ENCODE assay signal across 11 mouse cellular contexts in the genomic region with DNA sequence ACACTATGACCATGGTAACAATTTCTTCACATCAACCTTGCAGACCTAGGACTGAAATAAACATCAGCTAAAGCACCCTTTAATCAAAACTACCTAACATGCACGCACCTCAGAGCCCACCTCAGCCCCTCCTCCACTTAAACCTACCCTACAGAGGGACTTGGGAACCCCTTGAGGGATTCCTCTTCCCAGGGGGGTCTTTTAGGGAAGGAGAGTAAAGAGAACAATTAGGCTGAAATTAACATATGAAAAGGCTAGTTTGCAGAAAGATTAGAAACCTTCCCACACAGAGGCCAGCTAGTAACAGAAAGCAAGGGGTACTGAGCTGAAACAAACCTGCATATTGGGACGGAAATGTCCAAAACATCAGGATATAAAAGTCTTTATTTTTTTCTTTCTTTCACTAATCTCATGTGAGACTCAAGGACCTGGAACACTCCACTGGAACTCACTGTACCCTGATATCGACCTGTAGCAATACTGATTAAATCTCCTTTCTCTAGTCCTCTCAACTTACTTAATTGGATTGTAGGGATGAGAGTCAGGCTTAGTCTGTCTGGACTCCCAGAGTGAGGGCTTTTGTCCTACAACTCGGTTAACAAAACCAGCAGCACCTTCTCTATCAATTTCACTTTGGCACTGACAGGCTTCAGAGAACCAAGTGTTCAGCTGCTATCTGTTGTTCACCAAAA.
"Had no signal": no experiment of that assay in that cellular context is flagged by ENCODE, and none has a peak within 500 bp of the region (broad histone marks: within the 10 kb centered on the region; RNA-seq: fewer than 3 reads in every experiment).

No protein-coding gene starts in this region.

- H3K4me2 ChIP-seq: limb, embryonic 13.5 days; stomach, embryonic 15.5 days had no signal

- ATAC-seq: midbrain, embryonic 16.5 days had no signal

- H3K27me3 ChIP-seq: limb, embryonic 13.5 days; stomach, embryonic 15.5 days had no signal

- DNase-seq: kidney, adult 18-20 months; kidney, postnatal 10 days; kidney, postnatal 4 days; left cerebral cortex, postnatal 4 days; lung, adult 18-20 months; thymus, adult 2 months had no signal

- H3K4me1 ChIP-seq: limb, embryonic 13.5 days; stomach, embryonic 15.5 days had no signal

- H3K9ac ChIP-seq: limb, embryonic 13.5 days; liver, embryonic 14.5 days; stomach, embryonic 15.5 days had no signal

- H3K27ac ChIP-seq: layer of hippocampus, adult 2 months; limb, embryonic 13.5 days; liver, embryonic 14.5 days; stomach, embryonic 15.5 days had no signal

- H3K4me3 ChIP-seq: layer of hippocampus, adult 2 months; limb, embryonic 13.5 days; stomach, embryonic 15.5 days had no signal

- H3K36me3 ChIP-seq: limb, embryonic 13.5 days; stomach, embryonic 15.5 days had no signal

- H3K9me3 ChIP-seq: limb, embryonic 13.5 days; stomach, embryonic 15.5 days had no signal
